Mouse (Mus musculus) adrenal gland, adult (tissue): ENCODE data around the gene Ube2e3.

Experiments used
- DNase-seq, 2 experiments: peaks; one replicate each; pipeline ENCODE4 v3.0.0; 2022 to 2023; ENCODE audit warnings: low spot score in 1 of 2; ENCODE audit not compliant: inconsistent age in 2 of 2

Ube2e3 gene

DNA sequence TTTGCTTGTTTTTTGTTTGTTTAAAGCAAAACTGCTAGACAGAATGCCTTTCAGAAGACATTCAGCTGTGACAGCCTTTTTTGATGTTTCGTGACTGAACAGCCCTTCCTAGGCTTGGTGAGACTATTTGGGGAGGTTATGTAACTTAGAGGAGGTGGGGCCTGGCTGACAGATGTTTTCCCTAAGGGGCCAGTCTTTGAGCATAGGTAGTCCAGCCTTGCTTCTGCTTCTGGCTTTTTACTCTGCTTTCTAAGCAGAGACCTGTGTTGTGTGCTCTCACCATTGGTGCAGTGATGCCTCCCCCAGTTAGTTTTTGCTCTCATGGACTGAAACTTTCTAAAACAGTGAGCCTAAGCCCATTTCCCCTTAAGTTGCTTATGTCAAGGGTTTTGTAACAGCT, 14.1 kb downstream of the Ube2e3 start:
- DNase-seq, result peak in 1 of 2 experiments; percentile 26

DNA sequence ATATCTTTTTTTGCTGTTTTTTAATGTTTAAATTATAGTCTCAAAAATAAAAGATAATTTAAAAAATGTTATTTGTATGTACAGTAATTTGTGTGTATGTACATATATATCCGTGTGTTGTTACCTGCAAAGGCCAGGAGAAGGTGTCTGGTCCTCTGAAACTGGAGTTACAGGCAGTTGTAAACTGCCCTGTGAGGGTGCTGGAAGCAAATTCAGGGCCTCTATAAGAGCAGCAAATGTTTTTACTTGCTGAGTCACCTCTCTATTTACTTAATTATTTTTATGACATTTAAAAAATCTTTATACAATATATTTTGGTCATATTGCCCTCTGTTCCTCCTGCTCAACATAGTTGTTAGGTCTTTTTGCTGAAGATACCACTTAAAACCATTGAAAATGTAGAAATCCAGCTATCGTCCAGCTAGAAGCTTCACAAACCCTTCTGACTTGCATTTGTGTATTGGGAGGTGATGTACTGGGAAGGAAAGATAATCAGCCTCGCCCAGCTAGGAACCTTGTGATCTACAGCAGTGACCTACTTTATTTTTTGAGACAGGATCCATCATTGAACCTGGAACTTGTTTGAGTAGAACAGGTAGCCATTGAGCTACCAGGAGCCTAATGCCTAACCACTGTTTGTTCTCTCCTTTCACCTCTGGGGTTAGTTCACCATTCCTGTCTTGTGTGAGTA, 15.0 kb downstream of the Ube2e3 start:
- peak in 1 of 2 experiments; percentile 21 for DNase-seq

GRCm38 (mm10) chr2:78886446-78886845, 18.5 kb downstream of the Ube2e3 start:
- DNase-seq, result peak in 1 of 2 experiments; percentile 17

- DNase-seq, result no peak
These were observed 20.3 kb downstream of the Ube2e3 start for GRCm38 (mm10) chr2:78888190-78888589.

DNA sequence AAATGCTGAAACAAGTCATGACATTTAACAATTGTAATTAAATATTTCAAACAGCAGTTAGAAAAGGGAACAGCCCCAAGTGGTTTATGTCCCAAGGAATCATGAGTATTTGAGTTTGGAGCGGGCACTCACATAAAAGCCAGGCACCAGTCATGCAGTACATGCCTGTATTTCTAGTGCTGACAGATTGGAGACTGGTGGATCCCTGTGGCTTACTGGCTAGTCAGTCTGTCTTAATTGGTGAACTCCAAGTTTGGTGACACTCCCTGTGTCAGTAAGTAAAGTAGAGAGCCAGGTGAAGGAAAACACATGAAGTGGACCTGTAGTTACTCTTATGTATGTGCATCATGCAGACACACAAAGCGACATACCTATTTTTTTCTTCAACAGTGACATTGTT, 27.3 kb downstream of the Ube2e3 start:
- peak in 1 of 2 experiments; percentile 15 for DNase-seq

- DNase-seq, result no peak
These were observed 38.0 kb downstream of the Ube2e3 start for GRCm38 (mm10) chr2:78905916-78906315.

GRCm38 (mm10) chr2:78911516-78911915, 43.6 kb downstream of the Ube2e3 start:
- DNase-seq, result no peak

DNA sequence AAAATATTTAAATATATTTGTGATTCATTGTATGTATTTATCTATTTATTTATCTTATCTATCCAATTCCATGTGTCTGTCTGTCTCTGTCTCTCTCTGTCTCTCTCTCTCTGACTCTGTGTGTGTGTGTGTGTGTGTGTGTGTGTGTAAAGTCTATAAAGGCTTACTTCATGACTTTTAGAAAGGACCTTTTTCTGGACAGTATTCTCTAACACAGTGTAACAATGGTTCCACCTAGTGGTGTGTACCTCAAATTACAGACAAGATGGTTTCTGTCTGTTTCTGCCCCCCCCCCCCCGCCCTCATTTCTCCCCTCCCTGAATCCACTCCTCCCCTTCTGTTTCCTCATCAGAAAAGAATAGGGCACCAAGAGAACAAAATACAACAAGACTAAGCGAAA, 46.9 kb downstream of the Ube2e3 start:
- DNase-seq, result peak in 1 of 2 experiments; percentile 44

DNA sequence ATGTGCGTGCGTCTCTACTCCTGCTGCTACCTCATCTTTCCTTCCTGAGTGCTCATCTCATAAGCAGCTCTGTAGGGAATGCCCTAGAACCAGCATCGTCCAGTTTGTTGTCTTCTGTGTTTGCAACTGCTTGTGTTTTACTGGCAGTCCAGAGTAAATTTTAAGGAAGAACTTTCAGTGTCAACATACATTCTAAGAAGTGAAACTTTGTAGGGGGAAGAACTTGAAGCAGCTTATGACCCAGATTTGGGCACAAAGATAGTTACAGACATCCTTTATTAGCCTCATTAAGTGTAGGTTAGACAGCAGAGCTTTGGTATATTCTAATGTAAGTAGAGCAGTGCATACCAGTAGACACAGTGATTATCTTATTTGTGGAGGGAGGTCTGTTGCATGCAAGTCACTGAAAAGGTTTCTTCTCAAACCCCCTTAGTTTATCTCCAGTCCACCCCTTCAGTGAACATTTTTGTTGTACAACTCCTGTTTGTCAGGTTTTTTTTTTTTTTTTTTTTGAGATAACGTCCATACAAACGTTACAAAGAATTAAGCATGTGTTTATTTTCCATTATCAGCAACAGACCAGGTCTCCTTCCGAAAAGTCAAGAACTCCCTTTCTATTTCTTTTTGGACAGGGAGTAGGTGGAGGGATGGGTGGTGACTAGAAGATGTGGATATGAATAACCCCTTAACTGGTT, 55.2 kb downstream of the Ube2e3 start:
- no peak for DNase-seq

DNA sequence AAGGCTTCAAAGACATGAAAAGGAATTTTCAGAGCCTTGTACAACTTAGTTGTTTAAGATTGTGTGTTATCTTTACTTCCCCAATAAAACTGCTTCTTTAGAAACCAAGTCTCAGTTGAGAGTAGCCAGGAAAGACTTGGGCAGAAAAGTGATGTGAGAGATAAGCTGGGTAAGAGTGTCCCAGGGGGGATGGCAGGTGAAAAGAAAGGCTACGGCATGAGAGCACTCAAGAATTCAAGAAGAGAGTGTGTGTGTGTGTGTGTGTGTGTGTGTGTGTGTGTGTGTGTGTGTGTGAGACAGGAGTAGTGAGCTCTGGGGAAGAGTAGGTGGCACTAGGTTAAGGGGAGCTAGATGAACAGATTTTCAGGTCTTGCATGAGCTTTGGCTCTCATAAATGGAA, 57.9 kb downstream of the Ube2e3 start:
- DNase-seq, result no peak

- no peak for DNase-seq
These were observed 59.7 kb downstream of the Ube2e3 start for GRCm38 (mm10) chr2:78927625-78928024.

DNA sequence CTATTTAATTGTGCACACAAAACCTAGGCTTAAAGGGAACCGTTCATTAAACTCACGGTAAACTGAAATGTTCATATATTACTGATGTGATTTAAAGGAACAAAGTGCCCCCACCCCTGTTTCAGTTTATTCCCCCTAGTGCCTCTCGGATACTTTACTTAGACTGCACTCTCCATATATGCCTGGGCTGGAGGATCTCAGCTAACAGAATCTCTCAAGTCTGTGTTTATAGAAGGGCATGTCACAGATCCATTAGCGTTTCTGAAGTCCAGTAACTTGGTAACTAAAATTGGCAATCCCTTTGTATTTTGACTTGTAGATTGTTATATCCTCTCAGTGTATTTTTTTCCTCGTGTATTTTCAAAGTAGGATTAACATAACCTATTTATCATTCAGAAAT, 60.2 kb downstream of the Ube2e3 start:
- DNase-seq, result no peak

GRCm38 (mm10) chr2:78931358-78931757, 63.4 kb downstream of the Ube2e3 start:
- DNase-seq, result no peak

DNA sequence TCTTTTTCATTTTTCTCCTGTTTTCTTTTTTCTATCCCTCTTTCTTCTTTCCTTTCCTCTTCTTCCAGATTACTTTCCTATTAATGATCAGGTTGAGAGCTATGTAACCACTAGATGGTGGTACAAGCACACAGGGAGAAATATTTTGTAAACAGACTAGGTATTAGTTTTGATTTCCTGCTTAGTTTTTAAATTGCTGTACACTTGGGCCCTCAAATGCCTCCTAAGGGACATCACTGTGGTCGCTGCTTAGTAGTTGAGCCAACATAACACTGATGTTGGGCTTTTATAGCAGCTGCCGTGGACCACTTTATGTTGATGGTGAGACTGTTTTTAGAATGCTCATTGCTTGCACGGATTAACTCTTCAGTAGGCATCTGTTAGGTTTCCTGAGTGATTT, 91.5 kb downstream of the Ube2e3 start:
- DNase-seq, result peak in 1 of 2 experiments; percentile 67

DNA sequence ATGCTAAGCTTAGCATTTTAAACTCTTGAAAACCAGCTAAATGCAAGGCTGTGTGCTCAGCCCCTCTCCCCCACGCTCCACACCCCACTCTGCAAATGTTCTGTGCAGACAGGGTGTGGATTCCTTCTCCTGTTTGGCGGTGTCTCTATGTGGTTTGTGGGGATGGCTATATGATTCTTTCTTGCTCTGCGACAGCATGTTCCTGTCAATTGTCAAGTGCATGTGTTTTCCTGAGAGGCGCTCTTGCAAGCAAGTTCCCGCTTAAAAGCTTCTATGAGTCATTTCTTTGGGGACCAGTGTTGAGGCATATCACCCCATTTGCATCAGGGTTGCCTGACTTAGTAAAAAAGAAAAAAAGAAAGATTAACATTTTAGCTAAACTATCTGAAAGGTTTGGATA, 92.4 kb downstream of the Ube2e3 start:
- DNase-seq, result no peak

GRCm38 (mm10) chr2:78961023-78961422, 93.1 kb downstream of the Ube2e3 start:
- DNase-seq, result no peak

DNA sequence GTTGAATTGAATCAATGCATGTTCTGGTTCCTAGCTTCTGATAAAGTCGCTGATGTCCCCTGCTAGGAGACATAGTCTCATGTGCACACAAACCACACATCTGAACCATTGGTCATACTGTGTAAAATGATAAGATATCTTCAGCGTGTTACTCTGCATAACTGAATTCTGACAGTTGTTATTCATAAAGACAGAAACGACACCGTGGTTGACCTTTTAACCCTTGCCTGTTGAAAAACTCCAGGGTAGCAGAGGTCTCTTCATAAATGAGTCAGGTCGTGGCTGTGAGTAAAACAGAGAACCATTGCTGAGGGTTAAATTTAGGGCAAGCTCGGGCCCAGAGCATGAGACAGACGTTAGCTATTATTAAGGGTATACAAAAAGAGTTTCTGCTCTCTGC, 93.7 kb downstream of the Ube2e3 start:
- DNase-seq, result no peak

DNA sequence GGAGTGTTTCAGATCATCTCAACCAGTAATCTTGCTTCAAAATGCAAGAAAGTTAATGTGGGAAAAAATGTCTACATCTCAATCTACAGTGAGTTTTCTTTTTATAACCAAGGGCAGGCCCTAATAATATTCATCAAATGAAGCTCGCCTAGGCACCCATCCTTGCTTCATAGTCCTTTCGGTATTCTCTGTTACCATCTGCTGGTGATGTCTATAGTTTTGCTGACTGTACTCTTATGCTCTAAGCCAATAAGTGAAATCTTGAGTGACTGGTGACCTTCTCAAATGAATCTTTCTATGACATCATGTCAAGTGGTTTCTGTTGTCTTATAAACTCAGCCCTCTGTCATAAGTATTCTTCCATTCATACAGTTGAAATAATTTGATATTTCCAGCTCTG, 97.1 kb downstream of the Ube2e3 start:
- DNase-seq, result no peak

DNA sequence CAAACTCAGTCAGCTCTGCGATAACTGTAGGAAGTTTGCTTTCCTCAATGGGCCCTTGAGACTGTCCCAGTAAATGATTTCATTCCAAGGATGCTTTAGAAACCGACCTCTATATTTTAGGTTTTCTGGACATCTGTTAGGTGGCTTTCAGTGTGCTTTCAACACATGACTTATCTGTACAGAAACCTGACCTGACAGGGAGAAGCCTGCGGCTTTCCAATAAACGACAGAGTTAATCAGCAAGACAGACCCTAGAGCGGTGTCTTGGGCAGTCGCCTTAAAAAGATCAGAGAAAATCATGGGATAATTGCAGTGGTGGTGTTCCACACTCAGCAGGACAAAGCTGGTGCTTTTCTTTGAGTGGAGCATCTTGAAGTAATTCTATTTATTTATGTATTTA, 97.5 kb downstream of the Ube2e3 start:
- no peak for DNase-seq

DNA sequence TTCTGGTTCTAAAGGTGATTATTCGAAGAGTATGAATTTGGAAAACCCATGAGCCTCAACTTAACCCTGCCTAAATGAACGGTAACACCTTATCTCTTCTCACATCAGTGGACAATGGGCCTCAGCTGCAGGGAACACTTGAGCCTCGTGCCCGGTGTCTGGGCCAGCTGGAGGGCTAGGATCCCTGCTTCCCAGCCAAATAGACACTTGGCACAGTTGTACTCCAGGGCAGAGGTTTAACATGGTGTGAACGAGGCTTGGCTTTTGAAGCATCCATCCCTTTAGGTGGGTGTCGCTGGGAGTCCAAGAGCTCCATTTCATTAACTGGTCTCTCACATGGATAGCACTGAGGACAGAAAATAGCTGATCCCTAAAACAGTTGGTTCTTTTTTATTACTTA, 102.2 kb downstream of the Ube2e3 start:
- DNase-seq, result no peak
